Mouse (Mus musculus): ENCODE results near the gene Rhobtb1. TPM values are rescaled to one million over a fixed set of nuclear protein-coding genes. Genes with fewer than 3 reads are reported as not detected.

Gene Rhobtb1
- total RNA-seq, 2 experiments from 2014 or later = 12.5 to 16.1 TPM

GRCm38 (mm10) chr10:69211560-69211959 is 60.3 kb downstream of the Rhobtb1 start:
- peak; percentile 31 for DNase-seq

- peak; percentile 51 for DNase-seq
Measured at GRCm38 (mm10) chr10:69211976-69212375, 60.7 kb downstream of the Rhobtb1 start.

GRCm38 (mm10) chr10:69212542-69213440 is 61.6 kb downstream of the Rhobtb1 start, which contains the start of gene A930033H14Rik:
Gene A930033H14Rik, minus strand, starts transcription at chr10:69213098.
- DNase-seq = peak; percentile 84

GRCm38 (mm10) chr10:69213451-69213877 is 62.2 kb downstream of the Rhobtb1 start:
- peak; percentile 39 for DNase-seq

GRCm38 (mm10) chr10:69213986-69214385 is 62.8 kb downstream of the Rhobtb1 start:
- no peak for DNase-seq

GRCm38 (mm10) chr10:69217127-69217690 is 66.0 kb downstream of the Rhobtb1 start:
- DNase-seq = no peak

- DNase-seq = no peak
Measured at GRCm38 (mm10) chr10:69218458-69219288, 67.4 kb downstream of the Rhobtb1 start.

GRCm38 (mm10) chr10:69219289-69219626 is 68.0 kb downstream of the Rhobtb1 start:
- DNase-seq = no peak

GRCm38 (mm10) chr10:69220296-69220695 is 69.1 kb downstream of the Rhobtb1 start:
- DNase-seq = no peak

GRCm38 (mm10) chr10:69221148-69221547 is 69.9 kb downstream of the Rhobtb1 start:
- no peak for DNase-seq

- DNase-seq = no peak
Measured at GRCm38 (mm10) chr10:69221955-69222354, 70.7 kb downstream of the Rhobtb1 start.

- DNase-seq = no peak
Measured at GRCm38 (mm10) chr10:69223232-69223631, 72.0 kb downstream of the Rhobtb1 start.

- DNase-seq = no peak
Measured at GRCm38 (mm10) chr10:69224276-69224675, 73.0 kb downstream of the Rhobtb1 start.

GRCm38 (mm10) chr10:69225471-69225870 is 74.2 kb downstream of the Rhobtb1 start:
- no peak for DNase-seq

- no peak for DNase-seq
Measured at GRCm38 (mm10) chr10:69225951-69226350, 74.7 kb downstream of the Rhobtb1 start.

GRCm38 (mm10) chr10:69237185-69237584 is 86.0 kb downstream of the Rhobtb1 start:
- DNase-seq = no peak

- DNase-seq = no peak
Measured at GRCm38 (mm10) chr10:69237781-69238180, 86.5 kb downstream of the Rhobtb1 start.

GRCm38 (mm10) chr10:69238311-69238710 is 87.1 kb downstream of the Rhobtb1 start:
- DNase-seq = no peak

- DNase-seq = no peak
Measured at GRCm38 (mm10) chr10:69240530-69240929, 89.3 kb downstream of the Rhobtb1 start.

- DNase-seq = no peak
Measured at GRCm38 (mm10) chr10:69245151-69245550, 93.9 kb downstream of the Rhobtb1 start.

GRCm38 (mm10) chr10:69245906-69246668 is 94.9 kb downstream of the Rhobtb1 start:
- no peak for DNase-seq

- no peak for DNase-seq
Measured at GRCm38 (mm10) chr10:69246762-69247161, 95.5 kb downstream of the Rhobtb1 start.

All from gastrocnemius, postnatal 10 days (tissue).